Comparison of ENCODE assay signal across 10 mouse cellular contexts in genomic region chr17:8935604-8936003, GRCm38 (mm10). TPM values are rescaled to one million over a fixed set of nuclear protein-coding genes. Genes with fewer than 3 reads are reported as not detected.
DNase-seq lines count a peak whose midpoint lies in the region; ATAC-seq lines count a peak whose summit lies in the region.
"Had no signal": no experiment of that assay in that cellular context is flagged by ENCODE, and none has a peak within 500 bp of the region (broad histone marks: within the 10 kb centered on the region; RNA-seq: fewer than 3 reads in every experiment).

No protein-coding gene starts in this region.

- peak; percentile 51; the same call in 1 of the 2 replicates for ATAC-seq in lung, embryonic 16.5 days (ENCODE audit: low read depth)
- ATAC-seq in forebrain, embryonic 12.5 days (ENCODE audit: low FRiP score): peak; percentile 81
- ATAC-seq in inflammation-experienced regulatory T-cells, adult 6 months: no peak

- no peak overlapping the region for H3K4me2 ChIP-seq in lung, embryonic 16.5 days (ENCODE audit: low read depth, low read length)
- H3K4me2 ChIP-seq in forebrain, embryonic 12.5 days: no peak overlapping the region
- H3K4me2 ChIP-seq: heart, embryonic 15.5 days; limb, embryonic 15.5 days had no signal

- DNase-seq in heart, adult 18-20 months: peak; percentile 32 to 37
- no peak for DNase-seq in heart, postnatal 4 days
- DNase-seq in lung, adult 18-20 months: no peak
- DNase-seq in mesoderm, embryonic 11.5 days (ENCODE audit: low read depth, low spot score): peak; percentile 38
- no peak for DNase-seq in spleen, adult 18-20 months

- H3K4me3 ChIP-seq in lung, embryonic 16.5 days (ENCODE audit: low read length): no peak overlapping the region
- no peak overlapping the region for H3K4me3 ChIP-seq in forebrain, embryonic 12.5 days (replicated peaks)
- H3K4me3 ChIP-seq: heart, embryonic 15.5 days; limb, embryonic 15.5 days had no signal

- no peak overlapping the region for H3K9ac ChIP-seq in lung, embryonic 16.5 days (ENCODE audit: low read length)
- no peak overlapping the region for H3K9ac ChIP-seq in forebrain, embryonic 12.5 days
- H3K9ac ChIP-seq: heart, embryonic 15.5 days; limb, embryonic 15.5 days had no signal

- no peaks in the 10 kb centered on the region for H3K4me1 ChIP-seq in lung, embryonic 16.5 days (replicated peaks; ENCODE audit: control insufficient read depth, insufficient read depth, low read length)
- H3K4me1 ChIP-seq in forebrain, embryonic 12.5 days: peaks cover 10% of the 10 kb centered on the region
- H3K4me1 ChIP-seq: limb, embryonic 15.5 days had no signal

- H3K27ac ChIP-seq in lung, embryonic 16.5 days (ENCODE audit: low read length): no peak overlapping the region
- no peak overlapping the region for H3K27ac ChIP-seq in forebrain, embryonic 12.5 days
- H3K27ac ChIP-seq: heart, embryonic 15.5 days; limb, embryonic 15.5 days had no signal

- H3K9me3 ChIP-seq in lung, embryonic 16.5 days (ENCODE audit: control insufficient read depth, low read length): no peaks in the 10 kb centered on the region
- no peaks in the 10 kb centered on the region for H3K9me3 ChIP-seq in forebrain, embryonic 12.5 days
- H3K9me3 ChIP-seq: heart, embryonic 15.5 days; limb, embryonic 15.5 days had no signal

- WGBS in lung, embryonic 16.5 days: 37% methylated on average over 12 of the region's 12 CpGs
- 32% methylated on average over 12 of the region's 12 CpGs for WGBS in forebrain, embryonic 12.5 days

- H3K27me3 ChIP-seq in lung, embryonic 16.5 days (ENCODE audit: control insufficient read depth, insufficient read depth, low read depth, low read length): no peaks in the 10 kb centered on the region
- no peaks in the 10 kb centered on the region for H3K27me3 ChIP-seq in forebrain, embryonic 12.5 days
- H3K27me3 ChIP-seq: limb, embryonic 15.5 days had no signal

- H3K36me3 ChIP-seq in lung, embryonic 16.5 days (ENCODE audit: control insufficient read depth, insufficient read depth, low read length): no peaks in the 10 kb centered on the region
- H3K36me3 ChIP-seq in forebrain, embryonic 12.5 days (replicated peaks): no peaks in the 10 kb centered on the region
- H3K36me3 ChIP-seq: heart, embryonic 15.5 days; limb, embryonic 15.5 days had no signal

RNA-seq across cellular contexts. Expression of gene 1700010I14Rik, which starts 52.5 kb away (rescaled TPM):
- total RNA-seq in heart, adult 18-20 months (2021): under 1 TPM in 1 of 2 experiments, not detected in 1; 0.18 TPM
- under 1 TPM in 1 of 2 experiments, not detected in 1; 0.36 TPM for total RNA-seq in heart, postnatal 4 days (2021)
- 2.8 and 3.4 TPM in 2 replicates for polyA plus RNA-seq in lung, embryonic 16.5 days (2015; fragmentation: Nextera tagmentation; extraction: Ambion mirVana)
- 2.5 and 2.7 TPM in 2 replicates for polyA plus RNA-seq in forebrain, embryonic 12.5 days (2016; fragmentation: Nextera tagmentation; extraction: Ambion mirVana)
- 1 to 10 TPM; 3.1 to 5.6 (median 3.9) TPM for polyA plus RNA-seq in inflammation-experienced regulatory T-cells, adult 6 months (2017; shearing (Covaris generic))

Comparison
In these comparisons a context has a peak if more than half of its experiments do, and no peak if none do; other contexts are left out.
1. DNase-seq: peak in heart, adult 18-20 months (2 of 2) and mesoderm, embryonic 11.5 days (single experiment); none in heart, postnatal 4 days (single experiment), lung, adult 18-20 months (0 of 2) and spleen, adult 18-20 months (0 of 2).